In the genomic region with DNA sequence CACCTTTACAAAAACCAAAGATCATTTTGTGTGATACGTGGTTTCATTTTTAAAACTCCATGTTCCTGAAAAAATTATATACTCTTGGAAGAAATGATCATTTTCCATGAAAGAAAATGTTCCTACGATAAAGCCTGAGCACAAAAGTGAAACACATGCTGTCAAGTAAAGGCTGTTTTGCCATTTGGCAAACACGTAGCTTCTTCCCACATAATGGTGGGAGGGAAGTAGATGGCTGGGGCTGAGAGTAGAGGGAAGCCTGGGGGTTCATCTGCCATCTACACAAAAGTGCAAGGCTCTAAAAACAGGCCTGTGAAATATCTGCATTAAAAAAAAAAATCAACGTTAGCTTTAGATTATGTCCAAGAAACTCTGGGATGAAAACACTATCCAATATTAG, we compare ENCODE assay signal across 26 mouse cellular contexts.
DNase-seq lines count a peak whose midpoint lies in the region; ATAC-seq and TF ChIP-seq lines count a peak whose summit lies in the region.
"Had no signal": no experiment of that assay in that cellular context is flagged by ENCODE, and none has a peak within 500 bp of the region (broad histone marks: within the 10 kb centered on the region; RNA-seq: fewer than 3 reads in every experiment).

No protein-coding gene starts in this region.

- peaks cover 3% of the 10 kb centered on the region; the same call in 1 of the 2 replicates for H3K4me1 ChIP-seq in heart, postnatal 0 days (ENCODE audit: control insufficient read depth, insufficient read depth)

- no peak overlapping the region for H3K27ac ChIP-seq in heart, postnatal 0 days (ENCODE audit: low read depth)
- H3K27ac ChIP-seq: embryonic facial prominence, embryonic 13.5 days; gastrocnemius, adult 2 months; hindbrain, embryonic 14.5 days; limb, embryonic 12.5 days; stomach, postnatal 0 days had no signal

- no peak for TF ChIP-seq EP300 in heart, postnatal 0 days (IDR thresholded peaks at IDR 0.05; ENCODE audit: low read depth)

- TF ChIP-seq CTCF in heart, postnatal 0 days (IDR thresholded peaks at IDR 0.05; ENCODE audit: low read depth): no peak

- H3K36me3 ChIP-seq in heart, postnatal 0 days (replicated peaks; ENCODE audit: control insufficient read depth, insufficient read depth, low read length): no peaks in the 10 kb centered on the region
- H3K36me3 ChIP-seq: embryonic facial prominence, embryonic 13.5 days; heart, embryonic 12.5 days had no signal

- no peak overlapping the region for H3K9ac ChIP-seq in heart, postnatal 0 days (replicated peaks; ENCODE audit: low read depth, low read length)
- H3K9ac ChIP-seq: embryonic facial prominence, embryonic 13.5 days; heart, embryonic 12.5 days; hindbrain, embryonic 14.5 days; limb, embryonic 12.5 days had no signal

- H3K4me3 ChIP-seq in heart, postnatal 0 days (ENCODE audit: low read depth, low read length): no peak overlapping the region
- H3K4me3 ChIP-seq: embryonic facial prominence, embryonic 13.5 days; gastrocnemius, adult 2 months; heart, embryonic 12.5 days; limb, embryonic 12.5 days had no signal

- peak overlapping the region; percentile 30; the same call in 1 of the 2 replicates for H3K4me2 ChIP-seq in heart, postnatal 0 days (ENCODE audit: low read depth, low read length)
- H3K4me2 ChIP-seq: embryonic facial prominence, embryonic 13.5 days; heart, embryonic 12.5 days; hindbrain, embryonic 14.5 days; limb, embryonic 12.5 days; liver, embryonic 11.5 days; midbrain, embryonic 11.5 days had no signal

- peak; percentile 62; the same call in 1 of the 2 replicates for ATAC-seq in frontal cortex, adult (ENCODE audit: low TSS enrichment)
- no peak for ATAC-seq in heart, postnatal 0 days (ENCODE audit: insufficient read depth, low read depth)
- ATAC-seq: intestine, postnatal 0 days; midbrain, embryonic 16.5 days; Patski had no signal

- no peak for DNase-seq in frontal cortex, postnatal 14 days (ENCODE audit: low spot score in 2 of 2)
- DNase-seq in heart, postnatal 0 days (ENCODE audit: low spot score): no peak
- no peak for DNase-seq in heart, adult 18-20 months
- peak; percentile 14 for DNase-seq in right cerebral cortex, adult 18-20 months
- no peak for DNase-seq in right cerebral cortex, postnatal 4 days
- no peak for DNase-seq in gastrocnemius, postnatal 14 days
- DNase-seq: adrenal gland, postnatal 10 days; cerebellum, adult 18-20 months; cerebellum, postnatal 10 days; gastrocnemius, adult 2 months; kidney, adult 9 months; kidney, postnatal 10 days; lung, postnatal 36 days; thymus, adult 2 months; thymus, postnatal 36 days had no signal

- intact Hi-C loops in gastrocnemius, postnatal 14 days (cut with DNase I; ENCODE audit: low total_unique reads): no loop called here

- whole genome bisulfite sequencing in heart, postnatal 0 days: 75% methylated on average over 4 of the region's 4 CpGs

- H3K27me3 ChIP-seq in heart, postnatal 0 days (ENCODE audit: control insufficient read depth, insufficient read depth, low read length): no peaks in the 10 kb centered on the region
- H3K27me3 ChIP-seq: embryonic facial prominence, embryonic 13.5 days; heart, embryonic 12.5 days; limb, embryonic 12.5 days; Patski had no signal

- H3K9me3 ChIP-seq in heart, postnatal 0 days (replicated peaks; ENCODE audit: control insufficient read depth, low read length): no peaks in the 10 kb centered on the region
- H3K9me3 ChIP-seq: embryonic facial prominence, embryonic 13.5 days; heart, embryonic 12.5 days; limb, embryonic 12.5 days had no signal
